Mouse (Mus musculus): ENCODE results near the gene Tmem209. TPM values are rescaled to one million over a fixed set of nuclear protein-coding genes. Genes with fewer than 3 reads are reported as not detected.

The Tmem209 gene
- polyA plus RNA-seq, 1 experiment from 2014 or later, result 42.1 TPM

GRCm38 (mm10) chr6:30459811-30460749 is 49.5 kb downstream of the Tmem209 start:
- Histone ChIP-seq H3K9me3 (no peaks in the 10 kb centered on the region), H3K4me2 (replicated peaks) (peak overlapping the region; percentile 65), H3K36me3 (peaks cover 9% of the 10 kb centered on the region), H3K4me3 (replicated peaks) (peak overlapping the region; percentile 43), H3K27me3 (peaks cover 6% of the 10 kb centered on the region; the same call in 1 of the 2 replicates), H3K9ac (replicated peaks) (peak overlapping the region; percentile 72), H3K4me1 (replicated peaks) (peaks cover 39% of the 10 kb centered on the region), H3K27ac (peak overlapping the region; percentile 98)
- 5% methylated on average over 40 of the region's 40 CpGs for WGBS
- peak; percentile 48 for ATAC-seq

- H3K27me3 ChIP-seq, result peaks cover 3% of the 10 kb centered on the region; the same call in 1 of the 2 replicates
- H3K4me2 ChIP-seq (replicated peaks), result peak overlapping the region; percentile 65
- peak overlapping the region; percentile 72 for H3K9ac ChIP-seq (replicated peaks)
- 70% methylated on average over 16 of the region's 16 CpGs for WGBS
- peaks cover 36% of the 10 kb centered on the region for H3K4me1 ChIP-seq (replicated peaks)
- peaks cover 14% of the 10 kb centered on the region for H3K36me3 ChIP-seq
- H3K9me3 ChIP-seq, result no peaks in the 10 kb centered on the region
- H3K4me3 ChIP-seq (replicated peaks), result peak overlapping the region; percentile 43
- ATAC-seq, result no peak
- peak overlapping the region; percentile 98 for H3K27ac ChIP-seq
Observed at GRCm38 (mm10) chr6:30459056-30459747, 50.4 kb downstream of the Tmem209 start.

GRCm38 (mm10) chr6:30458626-30459025 is 51.0 kb downstream of the Tmem209 start:
- H3K9ac ChIP-seq (replicated peaks), result no peak overlapping the region
- H3K27me3 ChIP-seq, result no peaks in the 10 kb centered on the region
- WGBS, result 88% methylated on average over 5 of the region's 5 CpGs
- H3K27ac ChIP-seq, result peak overlapping the region; percentile 1; the same call in 1 of the 2 replicates
- ATAC-seq, result no peak
- H3K9me3 ChIP-seq, result no peaks in the 10 kb centered on the region
- H3K4me2 ChIP-seq (replicated peaks), result no peak overlapping the region
- H3K4me3 ChIP-seq (replicated peaks), result no peak overlapping the region
- H3K36me3 ChIP-seq, result peaks cover 19% of the 10 kb centered on the region
- peaks cover 34% of the 10 kb centered on the region for H3K4me1 ChIP-seq (replicated peaks)

GRCm38 (mm10) chr6:30456991-30457390 is 52.6 kb downstream of the Tmem209 start:
- ATAC-seq, result no peak
- Histone ChIP-seq H3K4me1 (replicated peaks) (peaks cover 28% of the 10 kb centered on the region), H3K36me3 (peaks cover 34% of the 10 kb centered on the region), H3K4me3 (replicated peaks) (no peak overlapping the region), H3K9me3 (no peaks in the 10 kb centered on the region), H3K9ac (replicated peaks) (no peak overlapping the region), H3K27ac (no peak overlapping the region), H3K4me2 (replicated peaks) (no peak overlapping the region), H3K27me3 (no peaks in the 10 kb centered on the region)
- WGBS, result over 99% methylated on average over 7 of the region's 7 CpGs

GRCm38 (mm10) chr6:30439576-30439975 is 70.0 kb downstream of the Tmem209 start:
- 94% methylated on average over 10 of the region's 10 CpGs for WGBS
- ATAC-seq, result no peak
- Histone ChIP-seq H3K9ac (replicated peaks) (no peak overlapping the region), H3K9me3 (no peaks in the 10 kb centered on the region), H3K4me2 (replicated peaks) (no peak overlapping the region), H3K27ac (no peak overlapping the region), H3K4me3 (replicated peaks) (no peak overlapping the region), H3K27me3 (no peaks in the 10 kb centered on the region), H3K4me1 (replicated peaks) (no peaks in the 10 kb centered on the region), H3K36me3 (peaks cover 41% of the 10 kb centered on the region)

- Histone ChIP-seq H3K9me3 (no peaks in the 10 kb centered on the region), H3K4me2 (replicated peaks) (no peak overlapping the region), H3K36me3 (peaks cover 17% of the 10 kb centered on the region), H3K4me1 (replicated peaks) (no peaks in the 10 kb centered on the region), H3K27me3 (no peaks in the 10 kb centered on the region), H3K27ac (no peak overlapping the region), H3K4me3 (replicated peaks) (no peak overlapping the region), H3K9ac (replicated peaks) (no peak overlapping the region)
- 87% methylated on average over 3 of the region's 3 CpGs for WGBS
- ATAC-seq, result no peak
Observed at GRCm38 (mm10) chr6:30437054-30437453, 72.5 kb downstream of the Tmem209 start.

- Histone ChIP-seq H3K4me3 (replicated peaks) (no peak overlapping the region), H3K9me3 (no peaks in the 10 kb centered on the region), H3K27me3 (no peaks in the 10 kb centered on the region), H3K9ac (replicated peaks) (no peak overlapping the region), H3K27ac (no peak overlapping the region), H3K4me1 (replicated peaks) (no peaks in the 10 kb centered on the region), H3K36me3 (peaks cover 11% of the 10 kb centered on the region), H3K4me2 (replicated peaks) (no peak overlapping the region)
- no peak for ATAC-seq
- WGBS, result 97% methylated on average over 3 of the region's 3 CpGs
Observed at GRCm38 (mm10) chr6:30436476-30436875, 73.1 kb downstream of the Tmem209 start.

GRCm38 (mm10) chr6:30432461-30433192 is 77.0 kb downstream of the Tmem209 start:
- Histone ChIP-seq H3K4me2 (replicated peaks) (no peak overlapping the region), H3K4me3 (replicated peaks) (no peak overlapping the region), H3K9ac (replicated peaks) (no peak overlapping the region), H3K27me3 (no peaks in the 10 kb centered on the region), H3K4me1 (replicated peaks) (no peaks in the 10 kb centered on the region), H3K27ac (no peak overlapping the region), H3K9me3 (no peaks in the 10 kb centered on the region), H3K36me3 (no peaks in the 10 kb centered on the region; the same call in none of the 2 replicates)
- WGBS, result 85% methylated on average over 3 of the region's 3 CpGs
- no peak for ATAC-seq

Other genes with a start within 250 kb of the Tmem209 start
- gene Ube2h, start 205.2 kb downstream of the Tmem209 start, polyA plus RNA-seq (2015; fragmentation: Nextera tagmentation; extraction: Ambion mirVana), result 57.6 and 66.0 TPM in 2 replicates
- 66.7 and 68.4 TPM in 2 replicates for gene Zc3hc1, start 118.8 kb downstream of the Tmem209 start, polyA plus RNA-seq (2015; fragmentation: Nextera tagmentation; extraction: Ambion mirVana)
- gene Klhdc10, start 107.9 kb downstream of the Tmem209 start, polyA plus RNA-seq (2015; fragmentation: Nextera tagmentation; extraction: Ambion mirVana), result 35.2 and 35.6 TPM in 2 replicates
- 0.31 TPM in 1 of 2 replicates, not detected in the other for gene Ssmem1, start 66 bp upstream of the Tmem209 start, polyA plus RNA-seq (2015; fragmentation: Nextera tagmentation; extraction: Ambion mirVana)
- gene Cpa2, start 31.8 kb upstream of the Tmem209 start, polyA plus RNA-seq (2015; fragmentation: Nextera tagmentation; extraction: Ambion mirVana), result 7.1 and 8.5 TPM in 2 replicates
- 2.4 and 2.5 TPM in 2 replicates for gene Cpa4, start 58.6 kb upstream of the Tmem209 start, polyA plus RNA-seq (2015; fragmentation: Nextera tagmentation; extraction: Ambion mirVana)
- gene Cpa5, start 101.2 kb upstream of the Tmem209 start, polyA plus RNA-seq (2015; fragmentation: Nextera tagmentation; extraction: Ambion mirVana), result 0.10 TPM in 1 of 2 replicates, not detected in the other
- 0.63 and 0.79 TPM in 2 replicates for gene Cpa1, start 129.4 kb upstream of the Tmem209 start, polyA plus RNA-seq (2015; fragmentation: Nextera tagmentation; extraction: Ambion mirVana)
- 15.5 and 17.1 TPM in 2 replicates for gene Cep41, start 184.0 kb upstream of the Tmem209 start, polyA plus RNA-seq (2015; fragmentation: Nextera tagmentation; extraction: Ambion mirVana)
- gene Mest, start 213.8 kb upstream of the Tmem209 start, polyA plus RNA-seq (2015; fragmentation: Nextera tagmentation; extraction: Ambion mirVana), result 409 and 424 TPM in 2 replicates